37 mouse cellular contexts compared by ENCODE assay signal in genomic region chr15:85009666-85010065, GRCm38 (mm10). TPM values are rescaled to one million over a fixed set of nuclear protein-coding genes. Genes with fewer than 3 reads are reported as not detected.
"Had no signal": no experiment of that assay in that cellular context is flagged by ENCODE, and none has a peak within 500 bp of the region (broad histone marks: within the 10 kb centered on the region; RNA-seq: fewer than 3 reads in every experiment).

No protein-coding gene starts in this region.

- H3K9ac ChIP-seq: embryonic facial prominence, embryonic 12.5 days; embryonic facial prominence, embryonic 13.5 days; embryonic facial prominence, embryonic 15.5 days; forebrain, embryonic 12.5 days; forebrain, embryonic 13.5 days; forebrain, embryonic 15.5 days; forebrain, postnatal 0 days had no signal

- H3K27ac ChIP-seq: embryonic facial prominence, embryonic 10.5 days; embryonic facial prominence, embryonic 12.5 days; embryonic facial prominence, embryonic 13.5 days; embryonic facial prominence, embryonic 15.5 days; forebrain, embryonic 10.5 days; forebrain, embryonic 12.5 days; forebrain, embryonic 13.5 days; forebrain, embryonic 15.5 days; gastrocnemius, adult 2 months; heart, adult 2 months had no signal

- H3K27me3 ChIP-seq: embryonic facial prominence, embryonic 12.5 days; embryonic facial prominence, embryonic 13.5 days; embryonic facial prominence, embryonic 15.5 days; forebrain, embryonic 13.5 days; forebrain, embryonic 15.5 days had no signal

- H3K9me3 ChIP-seq: embryonic facial prominence, embryonic 10.5 days; embryonic facial prominence, embryonic 12.5 days; embryonic facial prominence, embryonic 13.5 days; embryonic facial prominence, embryonic 15.5 days; forebrain, embryonic 10.5 days; forebrain, embryonic 12.5 days; forebrain, embryonic 13.5 days; forebrain, embryonic 15.5 days had no signal

- DNase-seq: cerebellum, adult 2 months; cerebellum, adult 8-10 months; cerebellum, adult 9-10 months; cerebellum, adult 9-11 months; cerebellum, postnatal 10 days; cerebellum, postnatal 14 days; cerebellum, postnatal 25 days; cerebellum, postnatal 36 days; embryo, embryonic 11 days; forebrain, postnatal 0 days; gastrocnemius, adult 2 months; gastrocnemius, postnatal 10 days; gastrocnemius, postnatal 14 days; gastrocnemius, postnatal 25 days; gastrocnemius, postnatal 36 days; heart, adult 11 months; heart, adult 18-20 months; heart, adult 2 months had no signal

- H3K4me3 ChIP-seq: embryonic facial prominence, embryonic 10.5 days; embryonic facial prominence, embryonic 12.5 days; embryonic facial prominence, embryonic 13.5 days; embryonic facial prominence, embryonic 15.5 days; erythroblast, embryonic 14.5 days; forebrain, embryonic 10.5 days; forebrain, embryonic 12.5 days; forebrain, embryonic 13.5 days; forebrain, embryonic 15.5 days; gastrocnemius, adult 2 months; heart, adult 2 months had no signal

- H3K36me3 ChIP-seq: embryonic facial prominence, embryonic 10.5 days; embryonic facial prominence, embryonic 12.5 days; embryonic facial prominence, embryonic 13.5 days; embryonic facial prominence, embryonic 15.5 days; forebrain, embryonic 10.5 days; forebrain, embryonic 12.5 days; forebrain, embryonic 15.5 days had no signal

- H3K4me2 ChIP-seq: embryonic facial prominence, embryonic 12.5 days; embryonic facial prominence, embryonic 13.5 days; embryonic facial prominence, embryonic 15.5 days; forebrain, embryonic 12.5 days; forebrain, embryonic 13.5 days; forebrain, embryonic 15.5 days had no signal

- H3K4me1 ChIP-seq: forebrain, embryonic 15.5 days had no signal

- ATAC-seq: forebrain, embryonic 13.5 days; forebrain, embryonic 14.5 days; forebrain, embryonic 15.5 days; forebrain, embryonic 16.5 days; forebrain, postnatal 0 days had no signal

RNA-seq across cellular contexts. Expression of gene Upk3a, which starts 7.3 kb away (rescaled TPM):
- total RNA-seq: common myeloid progenitor, adult 5-6 weeks; gastrocnemius, adult 18-20 months; gastrocnemius, adult 2 months; gastrocnemius, adult 8-10 months; gastrocnemius, postnatal 10 days; gastrocnemius, postnatal 14 days; gastrocnemius, postnatal 25 days; gastrocnemius, postnatal 36 days; gastrocnemius, postnatal 4 days; granulocyte monocyte progenitor cell, adult 5-6 weeks; heart, adult 18-20 months; heart, adult 2 months; heart, adult 8-10 months had no signal
- polyA plus RNA-seq: embryonic facial prominence, embryonic 10.5 days; embryonic facial prominence, embryonic 11.5 days; erythroblast, embryonic 14.5 days; forebrain, embryonic 10.5 days; forebrain, embryonic 11.5 days; forebrain, embryonic 12.5 days had no signal
